Mouse (Mus musculus): Measurements from ENCODE around the gene Padi6. TPM values are rescaled to one million over a fixed set of nuclear protein-coding genes. Genes with fewer than 3 reads are reported as not detected.

Padi6 gene
- 0.12 TPM in 1 of 2 replicates, not detected in the other for polyA plus RNA-seq (2015; fragmentation: Nextera tagmentation; extraction: Ambion mirVana)

DNA sequence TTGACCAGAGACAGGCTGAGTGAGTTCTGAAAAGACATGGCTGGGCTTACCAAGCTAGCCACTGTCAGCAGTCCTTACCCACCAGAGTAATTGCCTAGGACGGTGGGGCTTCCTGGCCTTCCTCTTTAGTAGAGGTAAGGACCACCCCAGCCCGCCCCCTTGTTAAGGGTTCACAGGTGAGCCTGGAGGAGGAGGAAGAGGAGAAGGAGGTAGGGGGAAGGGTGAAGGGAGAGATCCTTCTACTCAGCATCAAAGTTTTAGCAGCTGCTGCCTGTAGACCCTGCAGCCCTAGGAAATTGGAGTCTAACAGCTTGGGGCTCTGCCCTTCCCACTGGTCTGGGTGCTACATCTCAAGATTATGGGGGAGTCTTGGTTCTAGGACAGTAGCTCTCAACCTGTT lies at the start of gene Padi6:
Padi6 (minus strand) TSS at position 101 of the 400 bp plus-strand sequence.
- Histone ChIP-seq H3K4me1 (no peaks in the 10 kb centered on the region), H3K4me2 (no peak within 1 kb of the TSS)
- WGBS, result 84% methylated on average over 2 of the region's 2 CpGs

DNA sequence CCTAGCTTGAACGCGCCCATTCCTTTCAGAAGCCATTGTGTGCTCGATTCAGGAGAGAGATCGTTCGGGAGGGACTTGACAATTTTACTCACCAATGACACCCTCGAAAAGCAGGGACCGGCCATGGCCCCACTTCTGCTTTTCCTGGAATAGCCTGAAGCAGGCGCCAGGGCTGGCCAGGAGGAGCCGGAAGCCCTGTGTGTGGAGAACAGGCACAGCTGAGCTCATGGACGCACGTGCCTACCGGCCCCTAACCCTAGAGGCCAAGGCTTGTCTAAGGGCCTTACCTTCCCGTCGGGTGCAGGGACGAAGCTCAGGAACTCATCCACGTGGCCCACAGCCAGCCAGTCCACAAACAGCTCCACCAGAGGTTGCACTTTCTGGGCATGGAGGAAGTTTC lies 48.6 kb upstream of the Padi6 start:
- Histone ChIP-seq H3K9me3 (no peaks in the 10 kb centered on the region), H3K9ac (no peak overlapping the region), H3K4me1 (no peaks in the 10 kb centered on the region), H3K27ac (no peak overlapping the region), H3K4me2 (no peak overlapping the region), H3K4me3 (no peak overlapping the region), H3K27me3 (replicated peaks) (no peaks in the 10 kb centered on the region), H3K36me3 (replicated peaks) (no peaks in the 10 kb centered on the region)
- 82% methylated on average over 16 of the region's 16 CpGs for WGBS
- no peak for ATAC-seq (replicated peaks)

More for the DNA sequence above, at the start of gene Padi6:
- no peak within 1 kb of the TSS for H3K4me3 ChIP-seq
- no peaks in the 10 kb centered on the region for H3K9me3 ChIP-seq
- H3K36me3 ChIP-seq (replicated peaks), result no peaks in the 10 kb centered on the region
- no peak for ATAC-seq (replicated peaks)
- no peaks in the 10 kb centered on the region for H3K27me3 ChIP-seq (replicated peaks)
- H3K9ac ChIP-seq, result no peak within 1 kb of the TSS
- H3K27ac ChIP-seq, result no peak within 1 kb of the TSS

DNA sequence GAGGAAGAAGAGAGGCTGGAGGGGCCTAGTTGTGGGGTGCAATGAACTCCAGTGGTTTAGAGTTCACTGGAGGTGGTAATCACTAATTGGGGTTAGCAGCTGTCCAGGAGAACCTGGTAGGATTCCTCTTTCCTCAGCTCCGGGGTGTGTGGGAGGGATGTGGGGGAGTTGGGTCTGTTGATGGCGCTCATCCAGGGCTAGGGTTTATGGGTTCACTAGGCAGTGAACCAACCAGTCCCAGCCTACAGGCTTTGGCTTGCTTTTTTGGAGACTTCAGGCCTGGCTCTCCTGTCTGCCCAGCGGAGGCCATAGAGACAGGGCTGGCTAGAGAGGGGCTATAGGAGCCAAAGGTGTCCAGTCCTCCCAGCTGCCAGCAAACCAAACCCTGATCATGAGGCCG lies 47.5 kb upstream of the Padi6 start:
- ATAC-seq (replicated peaks), result no peak
- no peak overlapping the region for H3K4me3 ChIP-seq
- no peaks in the 10 kb centered on the region for H3K4me1 ChIP-seq
- whole genome bisulfite sequencing, result 94% methylated on average over 4 of the region's 4 CpGs
- no peak overlapping the region for H3K27ac ChIP-seq
- no peak overlapping the region for H3K4me2 ChIP-seq
- H3K9me3 ChIP-seq, result no peaks in the 10 kb centered on the region
- no peaks in the 10 kb centered on the region for H3K27me3 ChIP-seq (replicated peaks)
- H3K9ac ChIP-seq, result no peak overlapping the region
- no peaks in the 10 kb centered on the region for H3K36me3 ChIP-seq (replicated peaks)

DNA sequence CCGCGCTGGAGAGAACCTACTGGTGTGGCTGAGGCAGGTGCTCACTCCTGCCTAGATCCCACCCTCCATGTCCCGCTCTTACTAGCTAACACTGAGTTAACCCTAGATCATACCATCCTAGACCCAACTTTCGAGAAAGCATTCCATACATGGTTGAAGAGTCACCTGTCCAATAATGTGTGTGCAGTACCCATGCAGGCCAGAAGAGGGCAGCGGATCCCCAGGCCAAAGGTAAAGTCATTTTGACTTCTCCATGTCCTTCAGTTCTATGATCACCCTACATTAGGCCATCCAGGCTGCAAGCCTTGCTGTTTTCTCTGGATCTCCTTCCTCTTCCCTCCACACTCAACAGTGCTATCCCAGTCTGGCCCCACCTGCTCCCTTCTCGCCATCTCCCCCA lies 46.5 kb upstream of the Padi6 start:
- H3K9ac ChIP-seq, result no peak overlapping the region
- H3K4me1 ChIP-seq, result no peaks in the 10 kb centered on the region
- no peak overlapping the region for H3K4me2 ChIP-seq
- no peak overlapping the region for H3K27ac ChIP-seq
- no peaks in the 10 kb centered on the region for H3K27me3 ChIP-seq (replicated peaks)
- H3K9me3 ChIP-seq, result no peaks in the 10 kb centered on the region
- no peak overlapping the region for H3K4me3 ChIP-seq
- H3K36me3 ChIP-seq (replicated peaks), result no peaks in the 10 kb centered on the region
- WGBS, result 48% methylated on average over 6 of the region's 6 CpGs
- ATAC-seq (replicated peaks), result no peak

DNA sequence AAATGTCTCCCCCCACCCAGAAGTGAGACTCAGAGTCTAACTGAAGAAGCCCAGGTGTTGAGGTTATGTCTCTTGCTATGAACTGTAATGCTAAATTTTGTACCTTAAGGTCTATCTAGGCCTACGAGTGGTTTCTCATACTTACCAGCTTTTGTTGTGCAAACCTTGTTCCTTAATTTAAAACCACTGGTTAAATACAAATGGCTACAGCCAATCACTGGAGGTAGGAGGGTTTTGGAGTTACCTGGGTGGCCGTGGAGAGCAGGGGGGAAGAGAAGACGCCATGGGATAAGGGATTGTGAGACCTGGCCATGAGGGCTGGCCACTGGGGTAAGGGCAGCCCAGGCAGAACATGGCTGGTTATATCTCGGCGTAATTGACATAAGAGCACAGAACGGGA lies 45.8 kb upstream of the Padi6 start:
- 77% methylated on average over 6 of the region's 6 CpGs for WGBS
- no peaks in the 10 kb centered on the region for H3K4me1 ChIP-seq
- no peak overlapping the region for H3K4me3 ChIP-seq
- H3K36me3 ChIP-seq (replicated peaks), result no peaks in the 10 kb centered on the region
- H3K27ac ChIP-seq, result no peak overlapping the region
- no peaks in the 10 kb centered on the region for H3K9me3 ChIP-seq
- H3K27me3 ChIP-seq (replicated peaks), result no peaks in the 10 kb centered on the region
- H3K9ac ChIP-seq, result no peak overlapping the region
- H3K4me2 ChIP-seq, result no peak overlapping the region
- no peak for ATAC-seq (replicated peaks)

DNA sequence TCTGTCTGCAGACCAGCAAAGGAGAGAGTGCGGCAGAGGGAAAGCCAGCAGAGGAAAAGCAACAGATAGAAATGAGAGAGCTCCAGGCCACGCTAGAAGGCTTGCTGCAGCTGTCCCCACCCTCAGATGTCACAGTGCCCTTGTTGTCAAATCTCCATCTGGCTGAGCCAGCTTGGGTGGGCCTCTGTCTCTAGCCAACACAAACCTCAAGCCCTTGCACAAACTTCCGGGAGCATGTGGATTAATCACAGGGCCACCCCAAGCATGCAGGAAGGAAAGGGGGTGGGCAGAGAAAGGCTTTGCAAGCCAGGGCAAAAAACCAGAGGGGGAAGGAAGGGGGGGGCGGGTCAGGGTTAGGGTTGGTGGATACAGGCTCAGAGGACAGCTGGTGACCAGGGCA lies 45.0 kb upstream of the Padi6 start:
- Histone ChIP-seq H3K4me2 (no peak overlapping the region), H3K9me3 (no peaks in the 10 kb centered on the region), H3K27me3 (replicated peaks) (no peaks in the 10 kb centered on the region), H3K4me1 (no peaks in the 10 kb centered on the region), H3K36me3 (replicated peaks) (no peaks in the 10 kb centered on the region), H3K27ac (no peak overlapping the region), H3K4me3 (no peak overlapping the region), H3K9ac (no peak overlapping the region)
- WGBS, result 71% methylated on average over 4 of the region's 4 CpGs
- no peak for ATAC-seq (replicated peaks)

DNA sequence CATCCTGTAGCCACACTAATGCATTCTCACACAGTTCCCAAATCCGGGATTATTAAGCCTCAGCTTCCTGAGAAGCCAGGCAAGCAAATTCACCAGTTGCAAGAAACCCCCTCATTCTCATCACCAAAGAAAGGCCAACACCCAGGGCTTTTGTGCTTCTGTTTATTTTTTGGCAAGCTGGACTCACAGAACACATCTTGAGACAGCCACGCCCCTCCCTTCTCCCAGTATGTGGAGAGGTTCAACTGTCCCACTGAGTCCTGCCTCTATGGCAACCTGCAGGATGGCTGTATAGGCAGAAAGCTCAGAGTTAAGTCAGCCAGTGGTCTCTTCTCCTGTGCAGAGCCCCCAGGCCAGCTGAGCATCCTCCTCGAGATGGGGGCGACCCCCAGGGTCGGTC lies 42.8 kb upstream of the Padi6 start:
- Histone ChIP-seq H3K4me2 (no peak overlapping the region), H3K36me3 (replicated peaks) (no peaks in the 10 kb centered on the region), H3K4me1 (no peaks in the 10 kb centered on the region), H3K27me3 (replicated peaks) (no peaks in the 10 kb centered on the region), H3K9ac (no peak overlapping the region), H3K4me3 (no peak overlapping the region), H3K27ac (no peak overlapping the region), H3K9me3 (no peaks in the 10 kb centered on the region)
- ATAC-seq (replicated peaks), result no peak
- 81% methylated on average over 5 of the region's 5 CpGs for WGBS

DNA sequence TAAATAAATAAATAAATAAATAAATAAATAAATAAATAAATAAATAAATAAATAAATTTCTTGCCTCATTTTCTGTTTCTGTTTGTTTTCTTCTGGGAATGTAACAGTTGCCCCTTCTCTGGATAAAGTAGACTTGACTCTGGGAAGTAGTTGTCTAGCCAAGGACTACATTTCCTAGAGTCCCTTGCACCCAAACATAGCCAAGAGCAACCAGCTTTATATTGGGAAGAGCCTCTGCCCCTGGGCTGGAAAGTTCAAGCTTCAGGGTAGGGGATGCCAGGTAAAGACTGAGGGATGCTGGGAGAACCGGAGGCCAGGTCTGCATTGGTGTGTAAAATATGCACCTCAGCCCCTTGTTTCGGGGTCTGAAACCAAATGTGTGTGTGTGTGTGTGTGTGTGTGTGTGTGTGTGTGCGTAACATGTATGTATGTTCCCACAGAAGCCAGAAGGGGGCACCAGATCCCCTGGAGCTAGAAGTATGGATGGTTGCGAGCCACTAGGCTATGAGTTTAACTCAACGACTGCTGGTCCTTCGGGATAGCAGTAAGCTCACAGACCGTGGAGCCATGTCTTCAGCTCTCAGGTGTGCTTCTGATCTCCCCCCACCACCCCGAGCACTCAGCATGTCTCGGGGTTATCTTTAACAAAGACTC lies 42.0 kb upstream of the Padi6 start:
- Histone ChIP-seq H3K9me3 (no peaks in the 10 kb centered on the region), H3K36me3 (replicated peaks) (no peaks in the 10 kb centered on the region), H3K27ac (no peak overlapping the region), H3K9ac (no peak overlapping the region), H3K4me2 (no peak overlapping the region), H3K4me3 (no peak overlapping the region), H3K27me3 (replicated peaks) (no peaks in the 10 kb centered on the region), H3K4me1 (no peaks in the 10 kb centered on the region)
- 92% methylated on average over 9 of the region's 9 CpGs for WGBS
- ATAC-seq (replicated peaks), result no peak

DNA sequence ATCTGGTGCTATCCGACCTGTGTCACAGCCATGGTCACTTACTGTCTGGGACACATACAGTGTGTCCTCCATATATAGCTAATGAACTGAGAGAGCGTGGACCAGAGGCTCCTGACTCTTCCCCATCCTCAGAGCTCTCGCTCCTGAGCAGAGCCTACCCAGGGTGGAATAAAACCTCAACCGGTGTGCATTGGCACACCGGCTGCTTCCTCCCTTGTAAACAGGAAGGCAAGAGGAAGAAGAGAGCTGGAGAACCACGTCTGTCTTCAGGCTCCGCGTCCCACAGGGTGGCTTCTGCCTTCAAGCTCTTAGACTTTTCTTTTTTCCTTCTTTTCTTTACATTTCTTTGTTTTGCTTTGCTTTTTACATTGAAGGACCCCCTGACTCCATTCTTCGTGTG lies 40.4 kb upstream of the Padi6 start:
- no peak overlapping the region for H3K4me2 ChIP-seq
- H3K4me3 ChIP-seq, result no peak overlapping the region
- H3K9ac ChIP-seq, result no peak overlapping the region
- no peaks in the 10 kb centered on the region for H3K9me3 ChIP-seq
- no peaks in the 10 kb centered on the region for H3K36me3 ChIP-seq (replicated peaks)
- ATAC-seq (replicated peaks), result no peak
- WGBS, result 89% methylated on average over 9 of the region's 9 CpGs
- no peaks in the 10 kb centered on the region for H3K27me3 ChIP-seq (replicated peaks)
- no peaks in the 10 kb centered on the region for H3K4me1 ChIP-seq
- H3K27ac ChIP-seq, result no peak overlapping the region

DNA sequence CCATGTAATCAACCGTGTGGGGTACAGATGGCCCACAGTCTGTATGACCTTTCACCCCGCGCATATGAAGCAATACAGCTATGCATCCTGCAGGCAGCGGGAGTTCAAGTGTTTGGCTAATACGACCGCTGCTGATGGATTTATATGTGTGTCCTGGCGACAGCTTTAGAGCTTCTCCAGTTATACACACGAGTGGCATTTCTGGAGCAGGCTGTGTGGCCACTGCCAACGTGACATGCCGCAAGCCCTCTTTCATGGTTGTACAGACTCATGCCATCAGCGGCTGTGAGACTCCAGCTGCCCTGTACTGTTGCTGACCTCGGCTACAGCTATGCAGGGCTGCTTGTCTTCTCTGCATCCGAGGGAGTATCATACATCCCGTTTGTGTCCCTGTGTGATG lies 38.1 kb upstream of the Padi6 start:
- Histone ChIP-seq H3K4me1 (no peaks in the 10 kb centered on the region), H3K4me3 (no peak overlapping the region), H3K9ac (no peak overlapping the region), H3K27me3 (replicated peaks) (no peaks in the 10 kb centered on the region), H3K36me3 (replicated peaks) (no peaks in the 10 kb centered on the region), H3K9me3 (no peaks in the 10 kb centered on the region), H3K4me2 (no peak overlapping the region), H3K27ac (no peak overlapping the region)
- 86% methylated on average over 14 of the region's 14 CpGs for WGBS
- no peak for ATAC-seq (replicated peaks)

DNA sequence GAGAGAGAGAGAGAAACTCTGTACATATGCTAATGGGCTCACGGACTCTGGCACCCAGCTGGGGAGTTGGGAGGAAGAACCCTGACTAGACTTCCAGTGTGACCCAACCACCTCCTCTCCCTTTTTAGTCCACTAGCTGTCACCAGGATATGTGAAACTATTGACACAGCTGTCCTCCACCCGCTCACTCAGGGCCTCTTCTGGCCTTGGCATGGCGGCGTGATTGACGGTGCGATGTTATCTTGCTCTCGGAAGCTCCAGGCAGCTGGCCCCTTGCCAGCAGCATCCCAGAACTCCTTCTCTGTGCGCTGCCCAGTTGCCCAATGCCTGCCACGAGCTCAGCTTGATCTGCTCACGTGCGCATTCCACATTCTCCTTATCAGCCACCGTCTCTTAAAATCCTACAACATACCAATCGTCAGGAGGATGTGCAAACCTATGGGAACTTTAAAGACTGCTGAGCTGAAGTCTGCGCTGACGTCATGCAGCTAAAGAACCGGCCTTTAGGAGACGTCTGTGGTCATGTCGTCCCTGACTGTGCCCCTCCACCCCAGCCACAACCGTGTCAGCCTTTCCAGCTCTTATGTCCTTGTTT lies 37.5 kb upstream of the Padi6 start:
- no peak overlapping the region for H3K9ac ChIP-seq
- no peak overlapping the region for H3K4me3 ChIP-seq
- ATAC-seq (replicated peaks), result no peak
- 64% methylated on average over 19 of the region's 19 CpGs for WGBS
- no peak overlapping the region for H3K4me2 ChIP-seq
- H3K27ac ChIP-seq, result no peak overlapping the region
- no peaks in the 10 kb centered on the region for H3K9me3 ChIP-seq
- H3K4me1 ChIP-seq, result no peaks in the 10 kb centered on the region
- H3K27me3 ChIP-seq (replicated peaks), result no peaks in the 10 kb centered on the region
- H3K36me3 ChIP-seq (replicated peaks), result no peaks in the 10 kb centered on the region

DNA sequence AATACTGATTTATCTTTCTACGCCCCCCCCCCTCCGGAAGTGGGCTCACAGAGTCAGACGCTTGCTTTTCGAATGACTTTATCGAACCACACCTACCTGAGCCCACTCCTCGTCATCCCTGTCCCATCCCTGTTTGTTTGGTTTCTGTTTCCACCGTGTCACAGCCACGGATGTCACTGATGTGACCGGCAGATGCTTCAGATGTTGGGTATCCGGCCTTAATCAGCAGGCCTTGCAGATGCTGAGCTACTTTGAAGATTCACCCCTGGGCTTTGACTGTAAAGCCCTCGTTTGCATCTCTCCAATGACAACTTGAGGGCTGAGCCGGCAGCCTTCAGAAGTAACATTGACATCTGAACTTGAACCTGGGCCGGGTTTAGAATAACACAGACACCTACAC lies 34.2 kb upstream of the Padi6 start:
- Histone ChIP-seq H3K4me2 (no peak overlapping the region), H3K9me3 (no peaks in the 10 kb centered on the region), H3K27ac (no peak overlapping the region), H3K9ac (no peak overlapping the region), H3K27me3 (replicated peaks) (no peaks in the 10 kb centered on the region), H3K4me3 (no peak overlapping the region), H3K36me3 (replicated peaks) (no peaks in the 10 kb centered on the region), H3K4me1 (no peaks in the 10 kb centered on the region)
- no peak for ATAC-seq (replicated peaks)
- 69% methylated on average over 13 of the region's 13 CpGs for WGBS

DNA sequence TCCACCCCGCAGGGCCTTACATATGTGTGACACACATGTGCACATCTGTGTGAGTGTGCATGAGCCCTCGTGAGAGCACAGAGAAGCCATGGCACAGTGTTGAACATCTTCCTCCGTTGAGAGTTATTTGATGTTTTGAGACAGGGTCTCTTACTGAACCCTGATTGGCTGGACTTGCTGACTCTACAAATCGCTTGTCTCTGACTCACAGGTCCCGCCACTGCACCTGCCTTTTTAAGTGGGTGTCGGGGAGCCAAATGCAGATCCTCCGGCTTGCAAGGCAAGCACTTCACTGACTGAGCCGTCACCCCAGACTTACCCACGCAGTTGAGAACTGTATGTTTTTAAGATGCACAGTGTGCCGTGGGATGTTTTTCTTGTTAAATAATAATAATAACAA lies 33.4 kb upstream of the Padi6 start:
- ATAC-seq (replicated peaks), result no peak
- Histone ChIP-seq H3K9me3 (no peaks in the 10 kb centered on the region), H3K27ac (no peak overlapping the region), H3K4me1 (no peaks in the 10 kb centered on the region), H3K9ac (no peak overlapping the region), H3K4me2 (no peak overlapping the region), H3K27me3 (replicated peaks) (no peaks in the 10 kb centered on the region), H3K36me3 (replicated peaks) (no peaks in the 10 kb centered on the region), H3K4me3 (no peak overlapping the region)
- WGBS, result 87% methylated on average over 10 of the region's 10 CpGs
